Mouse (Mus musculus) kidney, embryonic 15.5 days (tissue): ENCODE results near the gene Tctex1d4. TPM values are rescaled to one million over a fixed set of nuclear protein-coding genes. Genes with fewer than 3 reads are reported as not detected.

Source experiments
- ATAC-seq: fragments of 200-750 bp; cut with Nextera tagmentation; replicated peaks from 2 replicates; pipeline ENCODE4 v1.8.0; 2017; ENCODE audit warnings: moderate TSS enrichment; ENCODE audit not compliant: low FRiP score
- H3K27ac ChIP-seq: fragments of 300-500 bp; sonication (generic); 2 replicates; pipeline ENCODE4 v1.5.1; 2015; ENCODE audit warnings: mild to moderate bottlenecking, inconsistent platforms
- H3K27me3 ChIP-seq: fragments of 300-500 bp; sonication (generic); 2 replicates; pipeline ENCODE4 v1.6.1; 2015; ENCODE audit warnings: inconsistent platforms
- H3K36me3 ChIP-seq: fragments of 300-500 bp; sonication (generic); 2 replicates; pipeline ENCODE4 v1.6.1; 2015; ENCODE audit warnings: inconsistent platforms
- H3K4me1 ChIP-seq: fragments of 300-500 bp; sonication (generic); 2 replicates; pipeline ENCODE4 v1.6.1; 2015; ENCODE audit warnings: inconsistent platforms
- H3K4me2 ChIP-seq: fragments of 300-500 bp; sonication (generic); 2 replicates; pipeline ENCODE4 v1.6.1; 2015; ENCODE audit warnings: moderate library complexity, mild to moderate bottlenecking, inconsistent platforms
- H3K4me3 ChIP-seq: fragments of 300-500 bp; sonication (generic); replicated peaks from 2 replicates; pipeline ENCODE4 v1.5.1; 2015; ENCODE audit warnings: mild to moderate bottlenecking, inconsistent platforms
- H3K9ac ChIP-seq: fragments of 300-500 bp; sonication (generic); 2 replicates; pipeline ENCODE4 v1.6.1; 2015; ENCODE audit warnings: mild to moderate bottlenecking, inconsistent platforms
- H3K9me3 ChIP-seq: fragments of 300-500 bp; sonication (generic); replicated peaks from 2 replicates; pipeline ENCODE4 v1.6.1; 2016; ENCODE audit warnings: inconsistent platforms
- WGBS: fragments of 180-500 bp; shearing (Covaris S2); methylation state at CpG from one replicate; pipeline ENCODE4 v1.1.7; 2015; ENCODE audit warnings: mixed read lengths; 5-methylcytosine and 5-hydroxymethylcytosine counted together
- polyA plus RNA-seq: library from polyadenylated mRNA; unstranded; fragments of >200 nt; fragmentation: Nextera tagmentation; extraction: Ambion mirVana; gene quantifications from 2 replicates; pipeline ENCODE4 v1.2.1, GENCODE M21; 2015

Tctex1d4 gene
- polyA plus RNA-seq, 1 experiment from 2014 or later = not detected

DNA sequence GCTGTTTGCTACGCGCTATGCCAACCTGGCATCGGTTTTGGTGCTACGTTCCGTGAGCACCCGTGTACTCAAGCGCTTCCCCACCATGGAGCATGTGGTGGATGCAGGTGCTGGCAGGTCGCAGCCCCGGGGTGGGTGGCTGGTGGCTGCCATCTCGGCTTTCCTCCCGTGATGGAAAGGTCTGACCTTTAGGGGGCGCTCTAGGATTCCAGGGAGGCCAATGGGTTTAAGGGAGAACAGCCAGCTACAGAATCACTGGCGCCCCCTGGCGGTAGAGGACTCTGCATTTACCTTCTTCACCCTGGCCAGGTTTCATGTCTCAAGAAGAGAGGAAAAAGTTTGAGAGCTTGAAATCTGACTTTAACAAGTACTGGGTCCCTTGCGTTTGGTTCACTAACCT lies 19.6 kb downstream of the Tctex1d4 start:
- no peaks in the 10 kb centered on the region for H3K9me3 ChIP-seq
- no peak for ATAC-seq
- H3K4me2 ChIP-seq = no peak overlapping the region
- peaks cover 32% of the 10 kb centered on the region for H3K36me3 ChIP-seq
- no peak overlapping the region for H3K4me3 ChIP-seq
- no peak overlapping the region for H3K9ac ChIP-seq
- peaks cover 4% of the 10 kb centered on the region for H3K4me1 ChIP-seq
- H3K27me3 ChIP-seq = no peaks in the 10 kb centered on the region
- no peak overlapping the region for H3K27ac ChIP-seq
- WGBS = 34% methylated on average over 15 of the region's 15 CpGs

DNA sequence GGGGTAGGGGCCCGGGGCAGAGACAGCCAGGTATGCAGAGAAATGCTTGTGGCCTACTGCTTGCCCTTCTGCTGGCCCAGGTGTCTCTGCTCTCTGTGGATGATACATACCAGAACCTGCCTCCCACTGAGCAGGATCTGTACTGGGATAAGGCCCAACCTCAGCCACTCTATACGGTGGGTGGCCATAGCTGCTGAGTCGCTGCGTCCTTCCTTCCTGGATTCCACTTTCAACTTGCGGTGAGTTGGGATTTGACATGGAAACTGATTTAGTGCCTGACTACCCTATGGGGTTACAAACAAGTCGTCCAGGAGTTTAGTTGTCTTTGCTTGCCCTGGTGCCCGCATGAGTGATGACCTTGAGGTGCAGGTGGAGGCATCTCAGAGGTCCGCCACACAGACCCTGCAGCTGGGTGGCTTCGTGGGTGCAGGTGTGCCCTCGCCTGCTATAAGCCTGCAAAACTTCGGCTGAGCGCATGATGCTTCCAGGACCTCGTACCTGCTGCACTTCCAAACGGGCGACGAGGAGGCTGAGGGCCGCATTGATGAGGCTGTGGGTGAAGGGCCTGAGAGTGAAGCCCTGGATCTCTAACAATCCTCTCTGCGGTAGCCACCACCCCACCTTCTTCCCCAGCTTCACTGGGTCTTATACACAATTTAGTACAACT lies 21.6 kb downstream of the Tctex1d4 start:
- H3K4me2 ChIP-seq = no peak overlapping the region
- H3K27me3 ChIP-seq = no peaks in the 10 kb centered on the region
- WGBS = 69% methylated on average over 18 of the region's 18 CpGs
- H3K9me3 ChIP-seq = no peaks in the 10 kb centered on the region
- no peak overlapping the region for H3K4me3 ChIP-seq
- peaks cover 9% of the 10 kb centered on the region for H3K4me1 ChIP-seq
- H3K9ac ChIP-seq = no peak overlapping the region
- peak overlapping the region; percentile 42; the same call in 1 of the 2 replicates for H3K27ac ChIP-seq
- ATAC-seq = no peak
- peaks cover 50% of the 10 kb centered on the region for H3K36me3 ChIP-seq

DNA sequence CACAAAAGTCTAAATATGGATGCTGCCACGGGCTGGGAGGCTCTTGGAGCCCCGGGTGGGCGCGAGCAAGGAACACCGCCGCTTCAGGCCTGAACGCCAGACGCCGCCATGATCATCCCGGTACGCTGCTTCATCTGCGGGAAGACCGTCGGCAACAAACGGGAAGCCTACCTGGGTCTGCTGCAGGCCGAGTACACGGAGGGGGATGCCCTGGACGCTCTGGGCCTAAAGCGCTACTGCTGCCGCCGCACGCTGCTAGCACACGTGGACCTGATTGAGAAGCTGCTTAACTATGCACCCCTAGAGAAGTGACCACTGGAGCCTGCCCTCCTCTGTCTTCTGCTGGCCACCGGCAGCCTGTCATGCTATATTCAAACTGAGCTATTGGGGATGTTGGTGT lies 22.2 kb downstream of the Tctex1d4 start:
- Histone ChIP-seq H3K4me2 (no peak overlapping the region), H3K4me1 (peaks cover 15% of the 10 kb centered on the region), H3K27ac (0 out of 2 replicates have a peak overlapping the region, but pooled peaks have one; percentile 42), H3K4me3 (no peak overlapping the region), H3K9ac (no peak overlapping the region), H3K36me3 (peaks cover 57% of the 10 kb centered on the region), H3K27me3 (no peaks in the 10 kb centered on the region), H3K9me3 (no peaks in the 10 kb centered on the region)
- 73% methylated on average over 24 of the region's 24 CpGs for WGBS
- 0 out of 2 replicates have a peak, but pooled peaks have one; percentile 19 for ATAC-seq

GRCm38 (mm10) chr4:117149291-117150211 lies 23.0 kb downstream of the Tctex1d4 start:
- H3K36me3 ChIP-seq = peaks cover 64% of the 10 kb centered on the region

GRCm38 (mm10) chr4:117150212-117150733 lies 23.7 kb downstream of the Tctex1d4 start:
- H3K4me3 ChIP-seq = no peak overlapping the region
- no peaks in the 10 kb centered on the region for H3K9me3 ChIP-seq
- H3K4me1 ChIP-seq = peaks cover 26% of the 10 kb centered on the region
- 91% methylated on average over 6 of the region's 6 CpGs for WGBS
- H3K27me3 ChIP-seq = no peaks in the 10 kb centered on the region
- ATAC-seq = no peak
- H3K36me3 ChIP-seq = peaks cover 69% of the 10 kb centered on the region
- H3K9ac ChIP-seq = no peak overlapping the region
- no peak overlapping the region for H3K27ac ChIP-seq
- no peak overlapping the region for H3K4me2 ChIP-seq

More at GRCm38 (mm10) chr4:117149291-117150211, 23.0 kb downstream of the Tctex1d4 start:
- Histone ChIP-seq H3K27me3 (no peaks in the 10 kb centered on the region), H3K9me3 (no peaks in the 10 kb centered on the region), H3K4me3 (no peak overlapping the region), H3K9ac (no peak overlapping the region), H3K27ac (0 out of 2 replicates have a peak overlapping the region, but pooled peaks have one; percentile 42), H3K4me1 (peaks cover 22% of the 10 kb centered on the region), H3K4me2 (no peak overlapping the region)
- WGBS = 75% methylated on average over 6 of the region's 6 CpGs
- no peak; the same call in 1 of the 2 replicates for ATAC-seq

DNA sequence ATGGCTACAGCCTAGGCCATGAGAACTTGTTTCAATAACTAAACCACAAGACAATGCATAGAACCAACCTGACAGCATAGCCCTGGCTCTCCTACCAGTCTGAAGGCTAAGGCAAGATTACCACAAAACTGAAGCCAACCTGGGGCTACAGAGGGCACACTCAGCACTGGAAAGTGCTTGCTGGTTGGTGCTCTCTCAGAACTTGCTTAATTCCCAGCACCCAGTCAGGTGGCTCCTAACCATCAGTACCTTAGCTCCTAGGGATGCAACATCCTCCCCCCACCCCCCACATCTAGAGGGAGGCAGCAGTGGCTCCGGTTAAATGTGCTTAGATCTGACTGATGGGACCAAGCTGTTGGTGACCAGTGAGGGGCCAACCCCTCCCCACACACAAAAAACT lies 24.8 kb downstream of the Tctex1d4 start:
- no peak overlapping the region for H3K9ac ChIP-seq
- H3K27me3 ChIP-seq = no peaks in the 10 kb centered on the region
- no peaks in the 10 kb centered on the region for H3K9me3 ChIP-seq
- H3K4me3 ChIP-seq = no peak overlapping the region
- peaks cover 69% of the 10 kb centered on the region for H3K36me3 ChIP-seq
- no peak overlapping the region for H3K27ac ChIP-seq
- no peak overlapping the region for H3K4me2 ChIP-seq
- ATAC-seq = no peak
- H3K4me1 ChIP-seq = peaks cover 26% of the 10 kb centered on the region
- WGBS = 44% methylated on average over 1 of the region's 1 CpGs

DNA sequence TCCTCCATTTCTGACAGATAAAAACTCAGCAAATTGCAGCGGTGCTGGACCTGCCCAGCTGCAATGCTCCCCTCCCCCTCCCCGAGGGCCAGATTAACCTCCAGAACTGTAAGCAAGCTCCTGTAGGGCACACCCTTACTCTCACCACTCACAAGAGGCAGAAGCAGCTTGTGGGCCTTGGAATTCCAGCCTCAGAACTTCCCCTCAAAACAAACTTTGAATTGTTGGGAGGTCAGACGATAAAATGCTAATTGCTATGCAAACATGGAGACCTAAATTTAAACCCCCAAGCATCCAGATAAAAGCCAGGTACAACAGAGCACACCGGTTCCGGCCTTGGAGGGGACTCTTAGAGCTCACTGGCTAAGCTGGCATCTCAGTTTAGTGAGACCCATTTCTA lies 26.1 kb downstream of the Tctex1d4 start:
- H3K36me3 ChIP-seq = peaks cover 69% of the 10 kb centered on the region

DNA sequence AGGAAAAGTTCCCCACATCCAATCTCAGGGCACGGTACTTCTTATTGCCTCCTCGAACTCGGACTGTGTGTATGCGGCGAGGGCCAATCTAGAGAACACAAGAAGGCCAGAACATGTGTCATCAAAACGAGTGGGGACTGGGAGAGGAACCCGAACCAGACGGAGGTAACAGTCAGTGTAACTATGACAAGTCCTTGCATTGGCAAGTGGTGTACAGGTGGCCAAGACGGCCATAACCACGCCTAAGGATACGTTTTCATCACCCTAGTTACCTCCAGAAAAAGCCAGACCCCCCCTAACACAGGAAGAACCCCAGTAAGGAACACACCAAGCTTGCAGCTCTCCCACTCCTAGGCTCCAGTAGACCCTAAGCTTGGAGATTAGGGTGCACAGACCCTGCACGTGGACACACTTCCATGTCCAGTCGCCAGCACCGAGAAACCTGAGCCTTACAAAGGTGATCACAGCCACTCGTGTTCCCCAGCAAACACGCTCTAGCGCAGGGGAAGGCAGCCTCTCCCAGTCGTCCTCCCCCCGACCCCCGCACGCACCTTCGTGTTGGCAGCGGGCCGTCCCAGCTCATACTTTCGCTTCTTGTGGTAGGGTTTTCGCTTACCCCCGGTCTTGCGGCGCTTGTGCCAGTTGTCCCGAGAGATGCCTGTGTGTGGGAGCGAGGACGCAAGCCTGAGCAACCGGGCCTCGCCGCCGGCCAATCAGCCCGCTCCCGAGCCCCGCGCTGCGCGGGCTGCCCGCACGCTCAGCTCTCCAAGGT lies 28.6 kb downstream of the Tctex1d4 start:
- Histone ChIP-seq H3K36me3 (peaks cover 65% of the 10 kb centered on the region), H3K27ac (peak overlapping the region; percentile 95), H3K9me3 (no peaks in the 10 kb centered on the region), H3K4me2 (peak overlapping the region; percentile 80), H3K4me3 (peak overlapping the region; percentile 96), H3K27me3 (no peaks in the 10 kb centered on the region), H3K4me1 (peaks cover 26% of the 10 kb centered on the region), H3K9ac (peak overlapping the region; percentile 99)
- peak; percentile 13; the same call in 1 of the 2 replicates for ATAC-seq
- 1% methylated on average over 44 of the region's 44 CpGs for WGBS

More for the DNA sequence above, 26.1 kb downstream of the Tctex1d4 start:
- H3K4me2 ChIP-seq = 0 out of 2 replicates have a peak overlapping the region, but pooled peaks have one; percentile 80
- 0 out of 2 replicates have a peak overlapping the region, but pooled peaks have one; percentile 3 for H3K27ac ChIP-seq
- ATAC-seq = no peak
- H3K4me1 ChIP-seq = peaks cover 26% of the 10 kb centered on the region
- H3K4me3 ChIP-seq = peak overlapping the region; percentile 5; the same call in 1 of the 2 replicates
- no peaks in the 10 kb centered on the region for H3K27me3 ChIP-seq
- 81% methylated on average over 5 of the region's 5 CpGs for WGBS
- no peaks in the 10 kb centered on the region for H3K9me3 ChIP-seq
- no peak overlapping the region for H3K9ac ChIP-seq

- WGBS = under 1% methylated on average over 52 of the region's 52 CpGs
- peak; percentile 94 for ATAC-seq
- H3K36me3 ChIP-seq = peaks cover 65% of the 10 kb centered on the region
Measured at GRCm38 (mm10) chr4:117155792-117156355, 29.3 kb downstream of the Tctex1d4 start, which contains the start of gene Rps8. Gene Rps8, minus strand, starts transcription at chr4:117156243.

DNA sequence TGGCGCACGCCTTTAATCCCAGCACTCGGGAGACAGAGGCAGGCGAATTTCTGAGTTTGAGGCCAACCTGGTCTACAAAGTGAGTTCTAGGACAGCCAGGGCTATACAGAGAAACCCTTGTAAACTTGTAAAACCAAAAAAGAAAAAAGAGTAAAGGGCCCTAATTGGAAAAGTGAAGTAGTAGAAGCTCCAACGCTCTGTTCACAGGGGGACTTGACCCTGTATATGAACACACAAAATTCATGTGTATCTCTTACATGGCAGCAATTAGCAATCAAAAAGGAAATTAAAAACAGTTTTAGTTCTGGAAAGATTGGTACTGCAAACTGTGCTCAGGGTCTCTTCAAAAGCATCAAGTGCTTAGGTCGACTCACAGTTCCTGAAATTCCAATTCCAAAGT lies 29.8 kb downstream of the Tctex1d4 start:
- Histone ChIP-seq H3K9ac (peak overlapping the region; percentile 41; the same call in 1 of the 2 replicates), H3K27ac (peak overlapping the region; percentile 95), H3K9me3 (no peaks in the 10 kb centered on the region), H3K27me3 (no peaks in the 10 kb centered on the region), H3K4me2 (peak overlapping the region; percentile 80), H3K36me3 (peaks cover 65% of the 10 kb centered on the region), H3K4me3 (peak overlapping the region; percentile 96), H3K4me1 (peaks cover 26% of the 10 kb centered on the region)
- WGBS = 29% methylated on average over 6 of the region's 6 CpGs
- ATAC-seq = no peak

More at GRCm38 (mm10) chr4:117155792-117156355, 29.3 kb downstream of the Tctex1d4 start, which contains the start of gene Rps8:
- Histone ChIP-seq H3K4me1 (peaks cover 26% of the 10 kb centered on the region), H3K27me3 (no peaks in the 10 kb centered on the region), H3K27ac (peak within 1 kb of the TSS; percentile 95), H3K9ac (peak within 1 kb of the TSS; percentile 99), H3K4me2 (peak within 1 kb of the TSS; percentile 80), H3K9me3 (no peaks in the 10 kb centered on the region), H3K4me3 (peak within 1 kb of the TSS; percentile 96)

GRCm38 (mm10) chr4:117159666-117160065 lies 33.1 kb downstream of the Tctex1d4 start:
- whole genome bisulfite sequencing = 84% methylated on average over 10 of the region's 10 CpGs
- no peak overlapping the region for H3K9ac ChIP-seq
- no peak overlapping the region for H3K4me2 ChIP-seq
- ATAC-seq = no peak
- peaks cover 67% of the 10 kb centered on the region for H3K36me3 ChIP-seq
- H3K27ac ChIP-seq = no peak overlapping the region
- no peaks in the 10 kb centered on the region for H3K27me3 ChIP-seq
- H3K9me3 ChIP-seq = no peaks in the 10 kb centered on the region
- H3K4me1 ChIP-seq = peaks cover 3% of the 10 kb centered on the region
- no peak overlapping the region for H3K4me3 ChIP-seq
